Mouse (Mus musculus) liver, embryonic 13.5 days (tissue): ENCODE results near the gene Stk11ip. TPM values are rescaled to one million over a fixed set of nuclear protein-coding genes. Genes with fewer than 3 reads are reported as not detected.
A peak's percentile ranks its signal among the peaks of the same experiment; 100 is the strongest.

Experiments used
- ATAC-seq: fragments of 200-750 bp; cut with Nextera tagmentation; 2 replicates; pipeline ENCODE4 v1.8.0; 2017; ENCODE audit warnings: low read depth, mild to moderate bottlenecking, moderate number of reproducible peaks, moderate library complexity
- DNase-seq: peaks from one replicate; pipeline ENCODE4 v3.0.0; 2022
- H3K27ac ChIP-seq: fragments of 300-500 bp; sonication (generic); 2 replicates; pipeline ENCODE4 v1.5.1; 2015; ENCODE audit warnings: moderate library complexity, mild to moderate bottlenecking, inconsistent platforms
- H3K27me3 ChIP-seq: fragments of 300-500 bp; sonication (generic); 2 replicates; pipeline ENCODE4 v1.6.1; 2015; ENCODE audit warnings: mild to moderate bottlenecking, inconsistent platforms
- H3K36me3 ChIP-seq: fragments of 300-500 bp; sonication (generic); 2 replicates; pipeline ENCODE4 v1.6.1; 2015; ENCODE audit warnings: mild to moderate bottlenecking, inconsistent platforms
- H3K4me1 ChIP-seq: fragments of 300-500 bp; sonication (generic); replicated peaks from 2 replicates; pipeline ENCODE4 v1.6.1; 2015; ENCODE audit warnings: inconsistent platforms
- H3K4me2 ChIP-seq: fragments of 300-500 bp; sonication (generic); 2 replicates; pipeline ENCODE4 v1.6.1; 2015; ENCODE audit warnings: inconsistent platforms, mild to moderate bottlenecking, moderate library complexity
- H3K4me3 ChIP-seq: fragments of 300-500 bp; sonication (generic); replicated peaks from 2 replicates; pipeline ENCODE4 v1.5.1; 2015; ENCODE audit warnings: mild to moderate bottlenecking, inconsistent platforms
- H3K9ac ChIP-seq: fragments of 300-500 bp; sonication (generic); 2 replicates; pipeline ENCODE4 v1.6.1; 2015; ENCODE audit warnings: mild to moderate bottlenecking, inconsistent platforms
- H3K9me3 ChIP-seq: fragments of 300-500 bp; sonication (generic); replicated peaks from 2 replicates; pipeline ENCODE4 v1.6.1; 2016; ENCODE audit warnings: inconsistent platforms
- WGBS: fragments of 180-500 bp; shearing (Covaris S2); methylation state at CpG from one replicate; pipeline ENCODE4 v1.1.7; 2015; ENCODE audit not compliant: insufficient replicate concordance; 5-methylcytosine and 5-hydroxymethylcytosine counted together
- polyA plus RNA-seq: library from polyadenylated mRNA; unstranded; fragments of >200 nt; fragmentation: Nextera tagmentation; extraction: Ambion mirVana; gene quantifications from 2 replicates; pipeline ENCODE4 v1.2.1, GENCODE M21; 2015

Stk11ip gene
- polyA plus RNA-seq, 1 experiment from 2014 or later = 5.5 TPM

GRCm38 (mm10) chr1:75487405-75488161 is 33.7 kb upstream of the Stk11ip start:
- H3K36me3 ChIP-seq = no peaks in the 10 kb centered on the region
- H3K27ac ChIP-seq = no peak overlapping the region
- peaks cover 12% of the 10 kb centered on the region for H3K4me1 ChIP-seq
- H3K4me2 ChIP-seq = peak overlapping the region; percentile 64
- H3K9ac ChIP-seq = no peak overlapping the region
- ATAC-seq (peak; percentile 61), DNase-seq (no peak)
- peak overlapping the region; percentile 49 for H3K4me3 ChIP-seq
- no peaks in the 10 kb centered on the region for H3K9me3 ChIP-seq
- H3K27me3 ChIP-seq = peaks cover 92% of the 10 kb centered on the region
- WGBS = 1% methylated on average over 62 of the region's 62 CpGs

GRCm38 (mm10) chr1:75490785-75491551 is 30.4 kb upstream of the Stk11ip start:
- Histone ChIP-seq H3K4me3 (no peak overlapping the region), H3K27ac (no peak overlapping the region), H3K36me3 (no peaks in the 10 kb centered on the region), H3K9me3 (no peaks in the 10 kb centered on the region), H3K27me3 (peaks cover 63% of the 10 kb centered on the region), H3K4me1 (peaks cover 12% of the 10 kb centered on the region), H3K4me2 (no peak overlapping the region), H3K9ac (no peak overlapping the region)
- 80% methylated on average over 34 of the region's 34 CpGs for WGBS
- DNase-seq (no peak), ATAC-seq (no peak)

- DNase-seq (no peak), ATAC-seq (no peak)
- 0 out of 2 replicates have a peak, but pooled peaks cover under 1% of the 10 kb centered on the region for H3K4me1 ChIP-seq
- H3K4me3 ChIP-seq = no peak overlapping the region
- H3K9ac ChIP-seq = no peak overlapping the region
- 50% methylated on average over 24 of the region's 24 CpGs for WGBS
- H3K9me3 ChIP-seq = no peaks in the 10 kb centered on the region
- no peak overlapping the region for H3K27ac ChIP-seq
- H3K27me3 ChIP-seq = peaks cover 46% of the 10 kb centered on the region
- H3K36me3 ChIP-seq = 0 out of 2 replicates have a peak, but pooled peaks cover under 1% of the 10 kb centered on the region
- H3K4me2 ChIP-seq = no peak overlapping the region
Measured at GRCm38 (mm10) chr1:75492579-75493170, 28.7 kb upstream of the Stk11ip start.

DNA sequence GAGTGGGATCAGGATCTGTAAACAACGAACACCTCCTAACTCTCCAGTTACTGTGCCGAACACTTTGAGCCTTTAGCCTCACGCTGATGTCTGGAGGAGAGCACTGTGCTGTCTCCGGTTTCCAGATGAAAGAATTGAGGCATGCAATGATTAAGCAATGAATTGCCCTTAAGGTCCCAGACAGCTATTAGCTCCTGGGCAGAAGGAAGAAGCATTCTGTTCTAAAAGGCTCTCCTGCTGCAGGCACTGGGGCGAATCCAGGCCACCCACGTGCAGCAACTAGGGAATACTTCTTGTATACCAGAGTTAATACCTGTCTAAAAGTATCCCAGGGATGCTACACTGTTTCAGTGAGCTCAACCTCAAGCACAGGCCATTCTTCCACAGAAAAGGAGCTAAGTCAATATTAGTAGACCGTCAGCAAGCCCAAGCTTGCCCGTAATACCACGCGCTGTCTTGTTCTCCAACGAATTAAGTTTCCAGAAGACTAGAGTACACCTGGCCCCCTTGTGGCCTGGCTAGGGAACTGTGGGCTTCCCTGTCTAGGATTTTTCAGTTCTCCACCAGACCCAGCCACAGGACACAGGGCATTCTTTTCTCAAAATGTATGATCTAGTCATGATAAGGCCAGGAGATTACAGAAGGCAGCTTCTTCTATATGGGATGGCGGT is 26.3 kb upstream of the Stk11ip start:
- H3K27me3 ChIP-seq = peaks cover 23% of the 10 kb centered on the region; the same call in 1 of the 2 replicates
- DNase-seq (no peak), ATAC-seq (no peak)
- peaks cover 6% of the 10 kb centered on the region; the same call in 1 of the 2 replicates for H3K36me3 ChIP-seq
- WGBS = 62% methylated on average over 12 of the region's 12 CpGs
- no peaks in the 10 kb centered on the region for H3K9me3 ChIP-seq
- H3K27ac ChIP-seq = no peak overlapping the region
- H3K9ac ChIP-seq = no peak overlapping the region
- no peak overlapping the region for H3K4me3 ChIP-seq
- no peaks in the 10 kb centered on the region for H3K4me1 ChIP-seq
- H3K4me2 ChIP-seq = no peak overlapping the region

GRCm38 (mm10) chr1:75498897-75499296 is 22.4 kb upstream of the Stk11ip start:
- H3K9ac ChIP-seq = no peak overlapping the region
- no peak overlapping the region for H3K4me2 ChIP-seq
- WGBS = 69% methylated on average over 4 of the region's 4 CpGs
- H3K4me1 ChIP-seq = 0 out of 2 replicates have a peak, but pooled peaks cover 5% of the 10 kb centered on the region
- DNase-seq = no peak
- peaks cover 7% of the 10 kb centered on the region for H3K27me3 ChIP-seq
- no peak overlapping the region for H3K4me3 ChIP-seq
- no peak for ATAC-seq
- no peaks in the 10 kb centered on the region for H3K9me3 ChIP-seq
- peaks cover 21% of the 10 kb centered on the region for H3K36me3 ChIP-seq
- H3K27ac ChIP-seq = no peak overlapping the region

- peaks cover 21% of the 10 kb centered on the region for H3K36me3 ChIP-seq
- 81% methylated on average over 7 of the region's 7 CpGs for WGBS
- H3K4me2 ChIP-seq = no peak overlapping the region
- H3K27me3 ChIP-seq = peaks cover 13% of the 10 kb centered on the region
- no peaks in the 10 kb centered on the region for H3K9me3 ChIP-seq
- no peak overlapping the region for H3K4me3 ChIP-seq
- 0 out of 2 replicates have a peak, but pooled peaks cover 9% of the 10 kb centered on the region for H3K4me1 ChIP-seq
- H3K9ac ChIP-seq = no peak overlapping the region
- ATAC-seq = no peak
- DNase-seq = no peak
- no peak overlapping the region for H3K27ac ChIP-seq
Measured at GRCm38 (mm10) chr1:75499441-75499840, 21.9 kb upstream of the Stk11ip start.

DNA sequence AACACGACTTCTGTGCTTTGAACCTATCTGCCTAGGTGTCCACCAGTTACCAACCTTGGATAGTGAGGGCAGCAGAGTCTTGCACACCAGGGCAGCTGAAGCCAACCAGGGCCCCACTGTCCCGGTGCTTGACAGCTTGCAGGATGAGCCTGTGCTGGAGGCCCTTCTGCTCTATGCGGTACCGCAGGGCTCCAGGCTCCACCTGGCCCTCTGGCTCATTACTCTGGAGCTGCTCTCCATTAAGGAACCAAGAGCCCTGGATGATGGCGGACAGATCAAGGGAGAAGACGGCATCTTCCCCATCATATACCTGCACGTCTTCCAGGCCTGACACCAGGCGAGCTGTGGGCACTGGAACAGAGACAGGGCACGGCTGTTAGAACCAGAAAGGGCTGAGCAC is 19.4 kb upstream of the Stk11ip start:
- 74% methylated on average over 9 of the region's 9 CpGs for WGBS
- no peak overlapping the region for H3K27ac ChIP-seq
- DNase-seq = no peak
- peaks cover 37% of the 10 kb centered on the region for H3K27me3 ChIP-seq
- H3K36me3 ChIP-seq = peaks cover 21% of the 10 kb centered on the region
- H3K4me3 ChIP-seq = no peak overlapping the region
- ATAC-seq = no peak
- H3K9me3 ChIP-seq = no peaks in the 10 kb centered on the region
- H3K4me2 ChIP-seq = no peak overlapping the region
- H3K9ac ChIP-seq = no peak overlapping the region
- H3K4me1 ChIP-seq = peaks cover 14% of the 10 kb centered on the region; the same call in 1 of the 2 replicates

- no peak for DNase-seq
- no peak for ATAC-seq
- no peak overlapping the region for H3K4me2 ChIP-seq
- H3K4me1 ChIP-seq = peaks cover 16% of the 10 kb centered on the region; the same call in 1 of the 2 replicates
- peaks cover 49% of the 10 kb centered on the region for H3K27me3 ChIP-seq
- 72% methylated on average over 25 of the region's 25 CpGs for WGBS
- no peak overlapping the region for H3K9ac ChIP-seq
- H3K4me3 ChIP-seq = no peak overlapping the region
- H3K9me3 ChIP-seq = no peaks in the 10 kb centered on the region
- H3K27ac ChIP-seq = no peak overlapping the region
- peaks cover 17% of the 10 kb centered on the region for H3K36me3 ChIP-seq
Measured at GRCm38 (mm10) chr1:75502945-75503650, 18.2 kb upstream of the Stk11ip start.

DNA sequence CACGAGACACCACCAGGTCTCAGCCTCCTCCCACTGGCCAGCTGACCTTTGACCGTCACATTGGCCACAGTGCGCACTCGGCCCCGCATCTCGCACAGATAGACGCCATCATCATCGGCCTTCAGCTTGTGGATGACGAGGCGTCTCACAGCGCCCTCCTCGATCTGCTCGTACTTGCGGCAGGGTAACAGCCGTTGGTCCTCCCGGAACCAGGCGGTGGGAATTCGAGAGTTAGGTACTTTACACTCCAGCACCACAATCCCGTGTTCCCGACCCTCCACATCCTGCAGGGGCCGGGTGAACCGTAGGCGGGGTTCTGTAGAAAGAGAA is 17.7 kb upstream of the Stk11ip start:
- no peak overlapping the region for H3K4me2 ChIP-seq
- DNase-seq = no peak
- no peak overlapping the region for H3K27ac ChIP-seq
- 72% methylated on average over 23 of the region's 23 CpGs for WGBS
- no peak for ATAC-seq
- no peaks in the 10 kb centered on the region for H3K9me3 ChIP-seq
- peaks cover 16% of the 10 kb centered on the region; the same call in 1 of the 2 replicates for H3K4me1 ChIP-seq
- peaks cover 17% of the 10 kb centered on the region for H3K36me3 ChIP-seq
- peaks cover 52% of the 10 kb centered on the region for H3K27me3 ChIP-seq
- H3K9ac ChIP-seq = no peak overlapping the region
- H3K4me3 ChIP-seq = no peak overlapping the region

- ATAC-seq (no peak), DNase-seq (no peak)
- Histone ChIP-seq H3K4me3 (peak overlapping the region; percentile 63), H3K27me3 (peaks cover 60% of the 10 kb centered on the region), H3K4me2 (peak overlapping the region; percentile 66), H3K27ac (no peak overlapping the region), H3K36me3 (peaks cover 17% of the 10 kb centered on the region), H3K9me3 (no peaks in the 10 kb centered on the region), H3K9ac (no peak overlapping the region), H3K4me1 (peaks cover 16% of the 10 kb centered on the region; the same call in 1 of the 2 replicates)
- 54% methylated on average over 9 of the region's 9 CpGs for WGBS
Measured at GRCm38 (mm10) chr1:75504256-75505045, 16.9 kb upstream of the Stk11ip start.
